Mouse (Mus musculus) myocyte (in vitro differentiated cells): ENCODE measurements at regions not wholly inside any gene's neighbourhood (a gene's known extent, or its start where the extent isn't known, plus 50 kb on each side); places are given as distances from the start of the nearest gene placed in this dataset.

Experiments used
- CEBPB ChIP-seq: IDR thresholded peaks from 2 replicates; pipeline ENCODE4 v1.6.1; 2011; ENCODE audit warnings: mild to moderate bottlenecking, moderate library complexity; ENCODE audit not compliant: poor library complexity, insufficient read depth, severe bottlenecking
- E2F4 ChIP-seq: IDR thresholded peaks from one replicate; pipeline ENCODE4 v1.6.1; 2011; ENCODE audit warnings: mild to moderate bottlenecking, control low read depth, moderate library complexity; ENCODE audit not compliant: insufficient read depth
- MYOD1 ChIP-seq, 3 experiments: IDR thresholded peaks; one replicate each; pipeline ENCODE4 v1.6.1; 2011; ENCODE audit warnings: control low read depth in 2 of 3, low read depth in 2 of 3, mild to moderate bottlenecking in 2 of 3, moderate library complexity in 1 of 3; ENCODE audit not compliant: insufficient read length in 2 of 3, control insufficient read depth in 1 of 3
- POLR2A ChIP-seq: IDR thresholded peaks from one replicate; pipeline ENCODE4 v1.6.1; 2011; ENCODE audit warnings: low read depth, mild to moderate bottlenecking, control low read depth, moderate library complexity; ENCODE audit not compliant: insufficient read length
- POLR2AphosphoS2 ChIP-seq: IDR thresholded peaks from one replicate; pipeline ENCODE4 v1.6.1; 2011; ENCODE audit warnings: low read depth, control low read depth; ENCODE audit not compliant: insufficient read length
- USF1 ChIP-seq: IDR thresholded peaks from one replicate; pipeline ENCODE4 v1.6.1; 2011; ENCODE audit warnings: low read depth, mild to moderate bottlenecking, control low read depth, moderate library complexity

DNA sequence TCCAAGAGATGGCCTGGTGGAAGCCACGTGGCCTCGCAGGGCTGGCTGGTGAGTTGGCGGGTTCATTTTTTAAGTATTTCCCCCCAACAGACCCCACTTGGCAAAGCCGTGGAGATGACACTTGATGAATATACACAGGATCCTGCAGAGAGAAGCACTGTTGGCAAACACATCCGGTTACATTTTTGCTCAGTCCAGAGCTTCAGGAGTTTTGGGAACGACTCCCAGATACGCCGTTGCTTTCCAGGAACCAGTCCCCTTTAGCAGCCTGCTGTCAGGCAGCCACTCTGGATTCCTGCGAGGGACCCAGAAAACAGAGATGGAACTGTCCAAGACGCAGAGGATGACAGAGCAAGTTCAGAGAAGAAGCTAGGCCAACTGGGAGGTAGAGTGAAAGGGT lies 105.8 kb upstream of the Ado start:
- TF ChIP-seq USF1 (no peak), E2F4 (no peak), POLR2A (no peak), MYOD1 (IDR thresholded peaks at IDR 0.05; ENCODE audit: control insufficient read depth in 1 of 3, insufficient read length in 2 of 3, low read depth in 2 of 3) (no peak), CEBPB (no peak), POLR2AphosphoS2 (no peak)
